Mouse (Mus musculus) urinary bladder, postnatal 36 days (tissue): Measurements from ENCODE around the gene Dusp10.

Experiments
- DNase-seq, 2 experiments: peaks; one replicate each; pipeline ENCODE4 v3.0.0; 2022; ENCODE audit warnings: low spot score in 2 of 2, mixed read lengths in 1 of 2

Gene Dusp10

DNA sequence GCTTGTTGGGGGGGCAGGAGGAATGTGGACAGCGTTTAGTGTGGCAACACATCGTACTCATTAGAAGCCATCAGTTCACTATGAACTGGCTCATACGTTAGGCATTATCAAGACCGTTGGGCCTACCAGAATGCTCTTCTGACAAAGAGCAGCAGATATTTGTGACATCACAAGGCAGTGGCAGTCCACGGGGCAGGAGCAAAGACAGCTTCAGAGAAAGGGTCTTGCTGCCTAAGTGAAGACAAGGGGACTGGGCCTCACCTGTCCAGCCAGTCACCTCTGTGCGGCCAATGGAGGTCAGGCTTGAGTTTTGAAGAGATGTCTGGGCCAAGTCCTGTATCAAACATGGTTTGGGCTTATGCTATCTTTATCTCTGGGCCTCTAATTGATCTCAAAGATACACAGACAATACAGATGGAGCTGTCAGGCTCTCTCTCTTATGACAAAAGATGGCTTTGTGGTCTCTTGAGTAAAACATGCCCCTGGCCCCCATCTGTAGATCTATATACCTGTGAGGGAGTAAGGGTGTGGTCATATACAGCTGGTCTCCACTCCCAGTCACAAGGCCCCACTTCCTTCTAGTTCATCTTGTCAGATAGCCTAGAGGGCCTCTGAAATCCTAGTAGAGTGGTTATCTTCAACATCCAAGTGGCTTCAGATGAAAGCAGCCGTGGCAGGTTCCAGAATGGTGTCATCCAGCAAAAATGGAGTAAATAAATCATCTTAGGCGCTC lies 17.1 kb downstream of the Dusp10 start:
- DNase-seq: no peak

DNA sequence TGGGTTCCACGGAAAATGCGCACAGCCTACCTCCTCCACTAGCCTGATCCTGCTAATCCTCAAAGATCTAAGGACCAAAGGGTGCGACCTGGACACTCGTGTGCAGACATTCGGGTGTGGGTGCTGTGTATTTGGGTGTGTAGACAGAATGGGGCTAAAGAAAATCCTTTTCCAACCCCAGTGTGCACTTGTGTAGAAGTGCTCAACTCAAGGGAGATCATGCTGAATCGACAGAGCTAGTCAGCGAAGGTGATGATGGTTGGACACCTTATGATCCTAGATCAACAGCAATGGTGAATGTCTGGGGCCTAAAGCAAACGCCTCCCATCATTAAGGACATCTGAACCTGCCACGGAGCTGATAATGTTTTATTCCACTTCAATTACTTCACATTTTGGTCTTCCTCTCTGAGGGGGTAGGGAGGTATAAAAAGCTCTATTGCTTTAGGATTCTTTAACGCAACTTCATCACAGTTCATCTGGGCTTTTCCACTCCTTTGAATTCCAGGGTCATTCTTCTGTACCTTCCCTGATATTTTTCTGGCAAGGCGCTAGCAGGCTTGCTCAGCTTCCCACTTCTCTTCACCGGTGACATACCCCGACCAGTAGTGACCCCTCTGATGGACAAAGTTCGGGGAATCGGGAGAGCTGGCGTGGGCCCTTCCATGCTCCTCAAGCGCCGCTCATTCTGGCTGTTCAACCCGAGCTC lies 19.7 kb downstream of the Dusp10 start:
- DNase-seq: no peak

DNA sequence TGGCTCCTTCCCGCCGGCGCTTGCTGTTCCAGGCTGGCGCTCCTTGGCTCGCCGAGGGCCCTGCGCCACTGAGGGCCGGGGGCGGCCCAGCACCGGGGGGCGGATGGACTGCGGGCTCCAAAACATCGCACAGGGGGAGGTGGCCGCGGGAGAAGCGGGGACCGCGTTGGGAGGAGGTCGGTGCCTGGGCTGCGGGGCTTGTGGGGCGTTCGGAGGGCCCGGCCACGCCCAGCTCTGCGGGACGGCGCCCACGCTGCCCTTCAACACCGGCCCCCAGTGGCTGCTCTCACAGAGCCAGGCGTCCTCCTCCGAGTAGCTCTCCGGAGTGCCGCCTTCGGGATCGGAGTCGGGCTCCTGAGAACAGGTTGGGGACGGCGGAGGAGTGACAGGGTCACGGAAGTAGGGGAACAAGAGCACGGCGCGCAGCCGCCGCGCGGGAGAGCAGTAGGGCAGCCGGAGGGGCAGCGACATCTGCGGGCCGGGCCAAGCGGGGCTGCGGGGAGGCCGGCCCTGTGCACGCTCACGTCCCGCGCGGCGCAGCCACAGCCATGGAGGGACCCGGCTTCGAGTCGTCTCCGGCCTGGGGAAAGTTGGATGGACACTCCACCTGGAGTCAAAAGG lies 20.4 kb downstream of the Dusp10 start:
- DNase-seq: peak; percentile 53 to 70

DNA sequence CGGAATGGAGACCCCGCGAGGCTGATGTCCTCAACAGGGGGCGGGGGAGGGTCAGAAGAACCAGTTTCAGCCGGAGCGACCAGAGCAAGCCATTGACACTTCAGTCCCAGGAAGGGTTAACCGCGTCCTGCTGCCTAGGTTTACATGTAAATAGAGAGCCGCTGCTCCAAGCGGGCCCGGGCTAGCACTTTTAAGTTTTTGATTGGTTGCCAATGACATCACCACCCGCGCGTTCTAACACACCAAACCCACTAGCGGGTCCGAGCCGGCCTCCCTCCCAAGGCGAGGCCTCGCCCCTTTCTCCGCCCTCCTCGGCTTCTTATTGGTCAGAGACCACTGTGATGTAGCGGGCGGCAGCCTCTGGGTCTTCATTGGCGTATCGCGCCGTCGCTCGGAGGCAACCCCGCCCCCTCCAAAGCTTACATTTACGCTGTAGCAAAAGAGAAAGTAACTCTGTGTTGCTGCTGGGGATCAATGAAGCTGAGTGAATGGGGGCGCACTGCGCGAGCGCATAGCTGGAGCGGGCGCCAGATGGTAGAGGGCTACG lies 21.0 kb downstream of the Dusp10 start, which contains the start of gene 1700056E22Rik:
1700056E22Rik (minus strand) TSS at position 291 of the 547 bp plus-strand sequence.
- peak; percentile 97 to 99 for DNase-seq

DNA sequence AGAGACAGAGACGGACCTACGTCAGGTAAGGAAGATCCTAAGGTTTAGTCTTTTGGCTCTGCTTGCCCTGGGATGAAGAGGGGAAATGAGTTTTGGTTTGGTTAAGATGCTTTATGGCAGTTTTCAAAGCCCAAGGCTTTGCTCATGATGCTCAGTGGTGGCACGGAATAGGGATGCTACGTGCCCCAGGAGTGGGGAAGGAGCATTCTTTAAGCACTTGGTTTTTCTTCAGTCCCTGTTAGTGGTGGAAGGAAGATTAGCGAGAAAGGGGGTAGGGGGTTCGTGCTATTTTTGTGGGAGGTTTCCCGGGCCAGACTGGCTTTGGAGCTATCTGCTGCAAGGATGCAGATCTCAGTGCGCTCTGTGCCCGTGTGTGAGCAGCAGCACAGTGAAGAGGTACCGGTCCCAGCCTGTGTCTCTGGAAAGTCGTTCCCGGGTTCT lies 21.7 kb downstream of the Dusp10 start:
- no peak for DNase-seq

DNA sequence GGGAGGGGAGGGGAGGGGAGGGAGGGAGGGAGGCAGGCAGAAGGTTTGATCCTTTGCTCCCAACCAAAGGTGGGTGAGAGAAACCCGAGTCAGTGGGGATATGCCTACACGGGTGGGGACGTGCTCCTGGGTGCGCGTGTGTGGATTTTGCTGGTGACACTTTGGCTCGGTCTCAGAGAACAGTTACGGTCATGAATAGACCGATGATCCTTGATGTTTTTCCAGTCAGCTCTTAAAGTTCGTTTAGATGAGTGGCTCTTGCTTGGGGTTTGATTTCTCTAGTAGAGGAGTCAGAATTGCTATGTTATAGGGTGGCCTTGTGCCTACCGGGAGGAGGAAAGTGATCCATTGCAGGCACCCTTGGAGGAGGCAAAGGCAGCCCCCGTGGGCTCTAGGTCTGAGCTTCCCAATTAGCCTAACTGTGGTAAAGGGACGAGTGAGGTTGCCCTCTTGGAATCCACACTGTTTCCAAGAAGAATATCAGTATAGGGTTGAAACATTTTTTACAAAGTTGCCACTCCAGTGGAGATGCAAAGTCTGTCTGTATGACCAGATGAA lies 22.3 kb downstream of the Dusp10 start:
- DNase-seq: no peak

DNA sequence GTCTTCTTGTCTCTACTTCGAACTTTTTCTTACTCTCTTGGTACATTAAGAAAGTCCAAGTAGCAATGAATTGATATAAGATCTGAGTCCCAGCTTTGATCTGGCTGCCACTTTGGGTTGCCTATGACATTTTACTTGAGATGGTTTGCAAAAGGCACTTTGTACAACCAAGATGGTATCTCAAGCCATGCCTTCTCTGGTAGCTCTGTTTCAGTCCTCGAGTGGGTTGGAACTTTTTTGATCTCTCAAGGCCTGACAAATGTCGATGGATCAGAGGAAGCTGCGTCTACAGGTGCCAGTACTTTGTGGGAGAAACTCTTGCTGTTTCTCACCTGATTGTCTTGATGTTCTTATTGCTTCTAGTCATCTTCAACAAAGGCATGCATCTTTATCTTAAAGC lies 24.7 kb downstream of the Dusp10 start:
- DNase-seq: no peak

DNA sequence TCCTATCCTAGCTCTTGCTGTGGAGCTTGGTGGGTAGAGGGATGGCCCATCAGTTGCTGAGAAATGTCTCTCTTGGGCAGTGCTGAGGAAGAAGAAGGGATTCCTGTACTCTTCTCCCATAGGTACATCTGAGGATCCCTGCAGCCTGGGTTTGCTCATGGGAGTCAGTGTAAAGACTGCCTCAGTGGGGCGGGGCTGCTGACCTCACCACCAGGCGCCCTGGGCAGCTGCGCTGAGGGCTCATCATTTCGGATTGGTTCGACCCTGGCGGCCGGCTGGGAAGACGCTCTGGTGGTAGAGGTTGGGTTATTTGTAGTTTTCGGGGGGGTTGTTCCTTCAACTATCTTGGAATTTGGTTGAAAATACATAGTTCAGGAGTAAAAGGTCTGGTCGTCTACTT lies 26.2 kb downstream of the Dusp10 start:
- no peak for DNase-seq

DNA sequence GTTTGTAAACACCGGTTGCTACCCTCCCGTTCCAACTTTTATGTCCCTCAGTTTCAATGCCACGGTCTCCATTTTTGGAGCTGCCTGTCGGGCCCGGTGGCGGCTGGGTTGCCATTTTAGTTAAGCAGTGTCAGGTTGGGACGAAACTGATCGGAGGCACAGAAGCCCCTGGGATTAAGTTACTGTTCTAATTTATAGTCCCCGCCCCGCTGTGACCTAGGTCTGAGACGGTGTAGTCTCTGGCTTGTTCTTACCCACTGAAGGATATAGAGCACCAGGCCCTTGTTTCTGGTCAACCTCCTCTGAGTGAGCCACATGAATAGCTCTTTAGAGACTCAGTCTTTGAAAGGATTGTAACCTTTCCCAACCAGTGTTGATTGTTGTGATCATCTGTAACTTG lies 27.1 kb downstream of the Dusp10 start:
- no peak for DNase-seq

DNA sequence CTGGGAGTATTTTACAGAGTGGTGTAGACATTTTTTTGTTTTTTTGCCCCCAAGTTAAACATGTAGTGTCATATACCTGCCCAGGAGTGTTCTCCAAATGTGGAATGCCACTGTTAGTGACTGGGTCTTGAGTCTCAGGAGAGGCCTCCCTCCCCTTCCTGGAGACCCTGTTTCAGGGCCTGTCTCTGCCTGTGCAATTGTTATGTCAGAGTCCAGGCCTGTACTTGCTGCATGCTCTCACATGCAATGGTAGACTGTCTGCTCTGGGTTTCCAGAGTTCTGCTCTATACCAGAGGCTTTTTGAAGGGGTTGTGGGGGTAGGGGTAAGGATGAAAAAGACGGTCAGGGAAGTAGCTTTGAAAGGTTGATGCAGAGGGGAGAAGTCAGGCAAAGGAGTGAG lies 27.8 kb downstream of the Dusp10 start:
- no peak for DNase-seq

DNA sequence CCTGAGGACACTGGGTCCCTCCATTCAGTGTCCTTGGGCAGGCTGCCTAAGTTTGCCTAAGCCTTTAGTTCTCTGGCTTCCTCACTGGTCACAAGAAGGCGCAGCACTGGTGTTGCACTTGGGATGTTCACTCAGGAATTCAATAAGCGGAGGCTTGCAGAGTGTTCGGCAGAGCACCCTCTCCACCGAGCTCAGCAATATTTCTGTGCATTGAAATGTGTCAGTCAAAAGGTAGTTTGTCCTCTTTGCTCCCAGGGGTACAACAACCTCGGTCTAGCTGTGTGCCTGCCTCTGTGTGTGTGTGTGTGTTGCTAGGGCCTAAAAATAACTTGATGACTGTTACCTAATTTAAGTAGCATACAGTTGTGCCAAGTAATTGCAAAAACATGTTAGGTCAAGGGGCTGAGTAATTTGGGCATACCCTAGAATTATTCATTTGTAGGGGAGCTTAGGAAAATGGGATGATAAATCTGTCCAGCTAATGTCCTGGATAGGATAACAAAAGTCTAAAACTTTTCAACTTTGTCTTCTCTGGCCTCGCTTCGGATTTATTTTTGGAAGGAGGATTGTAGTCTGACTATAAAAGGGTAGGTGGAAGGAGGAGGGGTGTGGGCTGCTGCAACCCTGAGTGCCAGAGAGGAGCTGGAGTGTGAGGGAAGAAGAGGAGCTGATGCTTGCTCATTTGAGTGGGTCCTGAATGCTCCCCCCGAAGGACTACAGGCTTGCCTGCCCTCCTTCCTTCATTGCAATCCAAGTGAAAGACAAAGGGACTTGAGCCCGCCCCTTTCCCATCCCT lies 28.9 kb downstream of the Dusp10 start:
- DNase-seq: peak in 1 of 2 experiments; percentile 50

DNA sequence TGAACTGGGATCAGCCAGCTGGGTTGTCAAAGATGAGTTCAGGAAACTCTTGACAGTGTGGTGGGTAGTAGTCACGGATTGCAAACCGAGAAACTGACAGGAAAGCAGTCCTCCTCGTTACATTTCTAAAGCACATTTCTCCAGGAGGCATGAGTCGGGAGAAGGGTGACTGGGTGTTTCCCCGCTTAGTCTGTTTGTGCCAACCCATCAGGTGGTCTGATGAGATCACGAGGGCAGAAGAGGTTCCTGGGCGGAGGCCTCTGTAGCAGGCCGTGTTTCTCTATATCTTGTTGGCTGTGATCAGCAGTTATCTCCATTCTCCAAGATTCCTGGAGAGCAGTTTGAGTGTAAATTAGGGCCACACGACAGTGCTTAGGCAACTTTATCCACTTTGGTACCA lies 29.6 kb downstream of the Dusp10 start:
- DNase-seq: no peak

DNA sequence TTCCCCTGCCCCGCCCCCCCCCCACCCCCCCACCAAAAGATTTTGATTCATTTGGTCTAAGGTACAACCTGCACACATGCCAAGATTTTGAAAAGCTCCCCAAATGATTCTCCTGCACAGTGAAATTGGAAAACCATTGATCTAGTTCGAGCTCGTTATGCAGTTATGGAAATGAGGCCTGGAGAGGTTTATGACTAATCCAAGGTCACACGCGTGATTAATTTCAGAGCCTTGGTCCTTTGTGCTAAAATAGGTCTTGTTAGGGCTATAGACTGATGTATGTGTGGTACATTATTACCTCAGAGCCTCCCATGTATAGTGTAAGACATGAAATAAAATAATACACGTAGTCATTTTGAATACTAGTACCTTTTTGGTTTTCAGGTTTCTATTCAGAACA lies 30.3 kb downstream of the Dusp10 start:
- DNase-seq: no peak

DNA sequence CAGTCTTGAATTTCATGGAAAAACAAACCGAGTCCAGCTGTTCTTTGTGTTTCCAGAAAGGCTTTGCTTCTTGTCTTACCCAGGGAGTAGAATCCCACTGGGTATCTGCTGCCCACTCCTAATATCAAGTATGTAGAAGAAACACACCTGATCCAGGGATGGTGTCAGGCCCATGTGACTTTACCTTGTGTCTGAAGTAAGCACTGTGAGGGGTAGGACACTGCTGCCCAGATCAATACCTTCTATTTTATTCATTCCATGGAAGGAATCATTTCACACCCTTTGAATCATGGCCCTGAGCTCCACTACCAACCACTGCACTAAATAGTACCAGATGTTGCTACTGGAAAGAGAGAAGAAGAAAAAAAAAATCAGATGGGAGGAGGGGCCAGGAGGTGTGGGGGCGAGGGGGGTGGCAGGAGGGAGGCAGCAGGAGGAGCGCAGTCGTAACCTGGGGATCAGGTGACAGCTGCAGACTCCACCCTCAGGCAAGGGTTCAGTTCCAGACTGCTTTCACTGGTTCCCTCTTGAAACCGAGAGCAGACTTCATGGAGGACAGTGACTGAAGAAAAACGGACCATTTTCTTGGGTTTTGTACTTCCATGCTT lies 33.1 kb downstream of the Dusp10 start:
- DNase-seq: no peak

DNA sequence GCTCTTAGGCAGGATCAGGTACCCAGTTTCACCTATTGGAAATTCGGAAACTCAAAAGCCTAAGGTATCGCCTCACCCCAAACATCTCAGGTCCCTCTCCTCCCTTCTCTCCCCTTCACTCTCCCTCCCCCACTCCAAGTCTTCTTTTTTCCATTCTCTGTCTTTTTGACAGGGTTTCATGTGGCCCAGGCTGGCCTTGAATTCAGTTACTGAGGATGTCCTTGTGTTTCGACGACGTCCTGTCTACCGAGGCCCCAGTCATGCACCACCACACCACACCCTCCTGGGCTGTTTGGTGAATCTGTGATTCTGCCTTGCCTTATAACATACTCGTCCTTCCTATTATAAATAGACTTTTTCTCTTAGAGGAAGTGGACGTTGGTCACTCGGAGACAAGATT lies 34.7 kb downstream of the Dusp10 start:
- no peak for DNase-seq

DNA sequence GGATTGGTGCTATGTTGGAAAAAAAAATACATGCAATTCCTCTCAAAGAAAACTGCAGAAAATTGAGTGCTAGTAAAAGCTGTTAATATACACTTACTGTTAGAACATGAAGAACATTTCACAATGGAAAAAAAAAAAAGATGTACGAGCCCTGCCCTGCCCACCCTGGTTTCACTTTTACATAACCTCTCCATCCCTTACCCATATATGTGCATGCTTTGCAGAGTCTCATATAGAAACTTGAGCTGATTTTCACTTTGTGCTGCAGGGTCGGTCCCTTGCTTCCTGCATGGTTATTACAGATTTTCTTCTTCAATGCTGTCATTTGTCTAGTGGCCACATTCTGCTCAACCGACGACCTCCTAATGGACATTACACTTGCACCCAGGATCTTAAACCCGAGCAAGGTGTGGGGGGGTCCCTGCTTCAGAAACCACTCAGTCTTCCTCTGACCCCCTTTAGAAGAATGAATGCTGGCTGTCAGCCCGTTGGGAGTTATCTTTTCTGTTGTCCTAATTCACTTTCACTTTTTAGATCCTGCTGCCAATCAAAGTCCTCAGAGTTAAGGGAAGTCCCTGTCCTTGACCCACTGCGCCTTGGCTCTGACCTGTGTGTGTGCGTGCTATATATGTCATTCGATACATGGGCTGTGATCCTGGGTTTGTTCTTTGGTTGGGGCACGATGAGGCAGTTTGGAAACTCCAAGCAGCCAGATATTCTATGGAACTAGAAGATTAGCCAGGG lies 35.7 kb downstream of the Dusp10 start:
- DNase-seq: no peak

DNA sequence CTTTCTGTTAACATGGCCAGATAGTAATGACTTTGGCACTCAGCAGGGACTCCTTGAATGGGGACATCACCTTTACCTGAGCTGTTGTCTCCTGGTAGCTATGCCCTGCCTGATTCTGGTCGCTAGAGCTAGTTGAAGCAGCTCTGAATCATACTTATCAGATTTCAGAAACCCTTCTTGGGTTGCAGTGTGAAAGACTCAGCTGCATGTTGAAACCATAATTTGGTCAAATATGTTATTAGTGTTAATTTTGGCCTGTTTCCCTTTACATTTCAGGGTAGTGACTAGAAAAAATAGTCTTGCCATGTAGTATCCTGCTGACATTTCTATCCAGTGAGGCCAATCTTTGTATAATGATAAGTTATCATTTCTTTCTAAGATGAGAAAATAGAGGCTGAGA lies 38.2 kb downstream of the Dusp10 start:
- no peak for DNase-seq

DNA sequence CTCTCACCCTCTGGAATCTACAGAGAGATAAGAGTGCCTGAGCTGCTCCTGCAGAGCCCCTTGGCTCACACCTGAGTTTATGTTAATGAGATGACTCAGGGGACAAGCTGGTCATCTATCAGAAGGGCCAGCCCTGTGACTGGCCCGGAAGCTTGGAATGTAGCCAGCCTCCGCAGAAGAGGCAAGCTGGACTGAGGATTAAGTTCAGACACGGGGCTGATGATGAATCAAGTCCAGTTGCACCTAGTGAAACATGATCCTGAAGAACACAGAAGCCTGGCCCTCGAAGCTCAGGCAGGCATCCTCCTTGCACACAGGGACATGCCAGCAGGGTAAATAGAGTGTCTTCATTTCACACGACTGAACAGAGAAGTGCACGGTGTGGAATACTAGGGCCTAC lies 38.7 kb downstream of the Dusp10 start:
- DNase-seq: peak in 1 of 2 experiments; percentile 61

DNA sequence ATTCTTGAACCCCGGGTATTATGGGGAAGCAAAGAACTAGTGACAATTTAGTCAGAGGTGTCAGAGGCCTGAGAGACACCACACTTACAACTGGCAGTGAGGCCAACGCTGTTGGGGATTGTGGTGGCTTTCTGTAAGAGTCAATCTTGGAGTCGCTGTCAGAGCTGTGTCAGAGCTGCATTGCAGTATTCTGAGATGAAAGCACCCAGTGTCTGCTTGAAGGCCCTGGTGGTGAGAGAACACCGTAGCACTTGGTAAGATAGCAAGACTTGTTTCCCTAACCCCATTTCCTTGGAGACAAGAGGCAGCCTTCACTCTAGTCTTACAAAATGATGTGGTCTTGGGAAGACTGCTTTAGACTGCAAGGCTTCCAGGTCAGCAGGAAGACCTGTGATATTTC lies 39.2 kb downstream of the Dusp10 start:
- no peak for DNase-seq

DNA sequence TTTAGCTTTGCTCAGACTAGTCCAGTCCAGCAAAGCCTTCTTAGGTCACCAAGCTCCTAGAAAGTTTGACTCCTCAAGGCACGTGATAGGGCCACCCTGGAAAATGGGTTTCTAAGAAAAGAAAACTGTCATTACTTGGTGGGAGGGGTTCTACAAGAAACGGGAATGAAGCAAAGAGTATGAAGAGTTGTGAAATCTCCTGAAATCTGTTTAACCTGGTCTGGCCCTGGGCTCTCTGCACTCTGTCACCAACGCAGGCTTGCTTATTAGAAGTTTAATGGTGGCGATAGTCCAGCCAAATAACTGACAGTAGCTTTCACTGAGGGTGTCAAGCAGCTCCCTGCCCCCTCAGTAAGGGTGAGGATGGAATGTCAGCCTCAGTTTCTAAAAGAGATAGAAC lies 40.0 kb downstream of the Dusp10 start:
- no peak for DNase-seq
